Mouse (Mus musculus) spleen, postnatal 10 days (tissue): ENCODE data around the gene Hpca.

Source experiments
- DNase-seq, 2 experiments: peaks; one replicate each; pipeline ENCODE4 v3.0.0; 2021 to 2022; ENCODE audit warnings: low spot score in 2 of 2

Hpca gene

GRCm38 (mm10) chr4:129121569-129122086 lies at the start of gene Hpca:
Gene Hpca, minus strand, starts transcription at chr4:129122036.
- DNase-seq = no peak

GRCm38 (mm10) chr4:129161581-129162255 lies 39.9 kb upstream of the Hpca start:
- DNase-seq = no peak

- DNase-seq = no peak
Measured at GRCm38 (mm10) chr4:129161076-129161475, 39.2 kb upstream of the Hpca start.

- DNase-seq = no peak
Measured at GRCm38 (mm10) chr4:129158549-129158948, 36.7 kb upstream of the Hpca start.

GRCm38 (mm10) chr4:129157541-129157940 lies 35.7 kb upstream of the Hpca start:
- no peak for DNase-seq

- DNase-seq = no peak
Measured at GRCm38 (mm10) chr4:129151276-129151811, 29.5 kb upstream of the Hpca start.

- DNase-seq = no peak
Measured at GRCm38 (mm10) chr4:129149321-129149720, 27.5 kb upstream of the Hpca start.

- DNase-seq = no peak
Measured at GRCm38 (mm10) chr4:129147552-129148103, 25.8 kb upstream of the Hpca start.

GRCm38 (mm10) chr4:129146392-129146791 lies 24.6 kb upstream of the Hpca start:
- DNase-seq = no peak

- no peak for DNase-seq
Measured at GRCm38 (mm10) chr4:129145943-129146342, 24.1 kb upstream of the Hpca start.

GRCm38 (mm10) chr4:129145411-129145810 lies 23.6 kb upstream of the Hpca start:
- no peak for DNase-seq

- no peak for DNase-seq
Measured at GRCm38 (mm10) chr4:129144401-129145367, 22.8 kb upstream of the Hpca start.

GRCm38 (mm10) chr4:129143509-129143908 lies 21.7 kb upstream of the Hpca start:
- no peak for DNase-seq

GRCm38 (mm10) chr4:129142439-129143045 lies 20.7 kb upstream of the Hpca start:
- no peak for DNase-seq

GRCm38 (mm10) chr4:129141560-129142438 lies 20.0 kb upstream of the Hpca start:
- DNase-seq = no peak

- no peak for DNase-seq
Measured at GRCm38 (mm10) chr4:129140808-129141207, 19.0 kb upstream of the Hpca start.

GRCm38 (mm10) chr4:129139642-129140041 lies 17.8 kb upstream of the Hpca start:
- peak in 1 of 2 experiments; percentile 60 for DNase-seq

- no peak for DNase-seq
Measured at GRCm38 (mm10) chr4:129137392-129138321, 15.8 kb upstream of the Hpca start.
